Mouse (Mus musculus) hindbrain, postnatal 0 days (tissue): ENCODE results near the gene Dscam. TPM values are rescaled to one million over a fixed set of nuclear protein-coding genes. Genes with fewer than 3 reads are reported as not detected.

Experiments used
- ATAC-seq: fragments of 200-750 bp; cut with Nextera tagmentation; 2 replicates; pipeline ENCODE4 v1.8.0; 2017; ENCODE audit warnings: mild to moderate bottlenecking, moderate TSS enrichment, moderate library complexity
- DNase-seq: peaks from one replicate; pipeline ENCODE4 v3.0.0-alpha.2; 2015; ENCODE audit warnings: low spot score
- H3K27ac ChIP-seq: fragments of 300-500 bp; sonication (generic); 2 replicates; pipeline ENCODE4 v1.5.1; 2014; ENCODE audit warnings: mild to moderate bottlenecking
- H3K27me3 ChIP-seq: fragments of 300-500 bp; sonication (generic); 2 replicates; pipeline ENCODE4 v1.6.1; 2014; ENCODE audit warnings: low read length, mixed read lengths; ENCODE audit not compliant: insufficient read depth
- H3K36me3 ChIP-seq: fragments of 300-500 bp; sonication (generic); 2 replicates; pipeline ENCODE4 v1.6.1; 2014; ENCODE audit warnings: low read length, mixed read lengths; ENCODE audit not compliant: insufficient read depth
- H3K4me1 ChIP-seq: fragments of 300-500 bp; sonication (generic); 2 replicates; pipeline ENCODE4 v1.6.1; 2014; ENCODE audit warnings: antibody characterized with exemption, low read length, mixed read lengths; ENCODE audit not compliant: insufficient read depth
- H3K4me2 ChIP-seq: fragments of 300-500 bp; sonication (generic); 2 replicates; pipeline ENCODE4 v1.6.1; 2014; ENCODE audit warnings: low read depth, mild to moderate bottlenecking, low read length, moderate library complexity, mixed read lengths
- H3K4me3 ChIP-seq: fragments of 300-500 bp; sonication (generic); 2 replicates; pipeline ENCODE4 v1.5.1; 2014; ENCODE audit warnings: low read length
- H3K9ac ChIP-seq: fragments of 300-500 bp; sonication (generic); replicated peaks from 2 replicates; pipeline ENCODE4 v1.6.1; 2014; ENCODE audit warnings: mild to moderate bottlenecking, low read length, moderate library complexity, mixed read lengths
- H3K9me3 ChIP-seq: fragments of 300-500 bp; sonication (generic); 2 replicates; pipeline ENCODE4 v1.6.1; 2016; ENCODE audit warnings: low read length, mixed read lengths
- CTCF ChIP-seq: IDR thresholded peaks from 2 replicates; pipeline ENCODE4 v1.5.1; 2016; ENCODE audit warnings: antibody characterized with exemption, control low read depth, low read depth
- WGBS: fragments of 180-500 bp; shearing (Covaris S2); extraction: QIAGEN DNeasy Blood & Tissue Kit; methylation state at CpG from one replicate; pipeline ENCODE4 v1.1.7; 2014; 5-methylcytosine and 5-hydroxymethylcytosine counted together
- polyA plus RNA-seq: library from polyadenylated mRNA; unstranded; fragments of >200 nt; fragmentation: Nextera tagmentation; extraction: Ambion mirVana; gene quantifications from 2 replicates; pipeline ENCODE4 v1.2.1, GENCODE M21; 2015
- total RNA-seq: library from RNA; depleted of rRNA; stranded (reverse); fragments of >200 nt; gene quantifications from 2 replicates; pipeline ENCODE4 v1.2.3, GENCODE M21; 2014; rRNA removed

Gene Dscam
- total and polyA plus RNA-seq, 2 experiments from 2014 or later, result 10.3 to 47.1 TPM

GRCm38 (mm10) chr16:96563350-96564257, 606.9 kb downstream of the Dscam start:
- DNase-seq (peak; percentile 72), ATAC-seq (peak; percentile 83)
- no peak overlapping the region for H3K4me3 ChIP-seq
- TF ChIP-seq CTCF, result no peak
- H3K27ac ChIP-seq, result peak overlapping the region; percentile 9
- H3K36me3 ChIP-seq, result no peaks in the 10 kb centered on the region
- H3K9ac ChIP-seq, result no peak overlapping the region
- WGBS, result 19% methylated on average over 8 of the region's 8 CpGs
- peaks cover 8% of the 10 kb centered on the region; the same call in 1 of the 2 replicates for H3K4me1 ChIP-seq
- no peaks in the 10 kb centered on the region for H3K27me3 ChIP-seq
- H3K9me3 ChIP-seq, result no peaks in the 10 kb centered on the region
- H3K4me2 ChIP-seq, result no peak overlapping the region

- H3K9ac ChIP-seq, result no peak overlapping the region
- DNase-seq, result no peak
- no peaks in the 10 kb centered on the region for H3K36me3 ChIP-seq
- H3K4me3 ChIP-seq, result no peak overlapping the region
- peaks cover 8% of the 10 kb centered on the region; the same call in 1 of the 2 replicates for H3K4me1 ChIP-seq
- no peaks in the 10 kb centered on the region for H3K9me3 ChIP-seq
- no peak for TF ChIP-seq CTCF
- no peak overlapping the region for H3K4me2 ChIP-seq
- no peak for ATAC-seq
- H3K27ac ChIP-seq, result no peak overlapping the region
- H3K27me3 ChIP-seq, result no peaks in the 10 kb centered on the region
Observed at GRCm38 (mm10) chr16:96559796-96560195, 610.8 kb downstream of the Dscam start.

- ATAC-seq, result no peak
- no peak overlapping the region for H3K4me3 ChIP-seq
Observed at GRCm38 (mm10) chr16:96558341-96558740, 612.2 kb downstream of the Dscam start.

GRCm38 (mm10) chr16:96556621-96557020, 613.9 kb downstream of the Dscam start:
- no peak for TF ChIP-seq CTCF
- Histone ChIP-seq H3K9ac (no peak overlapping the region), H3K4me3 (no peak overlapping the region), H3K36me3 (no peaks in the 10 kb centered on the region), H3K9me3 (no peaks in the 10 kb centered on the region), H3K4me1 (no peaks in the 10 kb centered on the region), H3K4me2 (no peak overlapping the region), H3K27me3 (no peaks in the 10 kb centered on the region), H3K27ac (no peak overlapping the region)
- DNase-seq (no peak), ATAC-seq (no peak)
- 62% methylated on average over 3 of the region's 3 CpGs for WGBS

More at GRCm38 (mm10) chr16:96558341-96558740, 612.2 kb downstream of the Dscam start:
- Histone ChIP-seq H3K4me1 (no peaks in the 10 kb centered on the region), H3K4me2 (no peak overlapping the region), H3K27me3 (no peaks in the 10 kb centered on the region), H3K9me3 (no peaks in the 10 kb centered on the region), H3K9ac (no peak overlapping the region), H3K36me3 (no peaks in the 10 kb centered on the region), H3K27ac (no peak overlapping the region)
- WGBS, result 87% methylated on average over 1 of the region's 1 CpGs
- DNase-seq, result no peak
- TF ChIP-seq CTCF, result no peak

DNA sequence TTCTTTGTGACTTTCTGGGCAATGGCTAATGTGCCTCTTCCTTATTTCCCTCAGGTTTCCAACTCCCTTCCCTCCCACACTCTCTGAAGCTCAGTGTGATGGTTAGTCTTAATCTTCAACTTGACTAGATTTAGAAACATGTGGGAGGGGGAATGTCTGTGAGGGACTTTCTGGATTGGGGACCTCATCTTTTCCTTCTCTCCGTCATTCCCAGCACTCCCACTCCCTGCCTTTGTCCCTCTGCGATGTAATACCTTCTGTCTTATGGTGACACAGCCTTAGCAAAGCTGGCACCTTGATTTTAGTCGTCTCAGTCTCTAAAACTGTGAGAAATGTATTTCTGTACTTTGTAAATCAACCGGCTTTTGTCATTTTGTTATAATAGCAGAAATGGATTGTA, 615.1 kb downstream of the Dscam start:
- DNase-seq, result no peak
- no peaks in the 10 kb centered on the region for H3K9me3 ChIP-seq
- WGBS, result 83% methylated on average over 4 of the region's 4 CpGs
- no peak overlapping the region for H3K9ac ChIP-seq
- H3K27me3 ChIP-seq, result no peaks in the 10 kb centered on the region
- no peak overlapping the region for H3K4me2 ChIP-seq
- H3K4me3 ChIP-seq, result no peak overlapping the region
- TF ChIP-seq CTCF, result no peak
- no peak for ATAC-seq
- H3K36me3 ChIP-seq, result no peaks in the 10 kb centered on the region
- H3K4me1 ChIP-seq, result no peaks in the 10 kb centered on the region
- H3K27ac ChIP-seq, result no peak overlapping the region

DNA sequence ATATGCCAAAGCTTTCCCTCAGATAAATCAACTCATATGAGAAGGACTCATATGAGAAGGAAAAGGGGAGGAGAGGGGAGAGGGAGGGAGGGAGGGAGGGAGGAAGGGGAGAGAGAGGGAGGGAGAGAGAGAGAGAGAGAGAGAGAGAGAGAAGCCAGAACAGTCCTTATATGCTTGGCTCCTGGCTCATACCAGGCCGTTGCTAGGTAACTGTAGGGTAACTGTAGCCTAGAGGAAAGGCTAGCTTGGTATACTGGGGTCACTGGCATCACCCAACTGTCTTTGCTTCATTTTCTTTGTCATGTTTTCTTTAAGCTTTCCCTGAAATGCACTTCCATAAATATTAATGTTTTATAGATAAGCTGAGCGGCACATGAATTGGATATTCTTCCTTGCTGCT, 617.9 kb downstream of the Dscam start:
- H3K9ac ChIP-seq, result no peak overlapping the region
- no peaks in the 10 kb centered on the region for H3K9me3 ChIP-seq
- H3K27ac ChIP-seq, result no peak overlapping the region
- no peaks in the 10 kb centered on the region for H3K27me3 ChIP-seq
- H3K4me2 ChIP-seq, result no peak overlapping the region
- no peak for DNase-seq
- no peak overlapping the region for H3K4me3 ChIP-seq
- 39% methylated on average over 2 of the region's 2 CpGs for WGBS
- no peak for TF ChIP-seq CTCF
- no peaks in the 10 kb centered on the region for H3K36me3 ChIP-seq
- no peaks in the 10 kb centered on the region for H3K4me1 ChIP-seq
- ATAC-seq, result no peak

DNA sequence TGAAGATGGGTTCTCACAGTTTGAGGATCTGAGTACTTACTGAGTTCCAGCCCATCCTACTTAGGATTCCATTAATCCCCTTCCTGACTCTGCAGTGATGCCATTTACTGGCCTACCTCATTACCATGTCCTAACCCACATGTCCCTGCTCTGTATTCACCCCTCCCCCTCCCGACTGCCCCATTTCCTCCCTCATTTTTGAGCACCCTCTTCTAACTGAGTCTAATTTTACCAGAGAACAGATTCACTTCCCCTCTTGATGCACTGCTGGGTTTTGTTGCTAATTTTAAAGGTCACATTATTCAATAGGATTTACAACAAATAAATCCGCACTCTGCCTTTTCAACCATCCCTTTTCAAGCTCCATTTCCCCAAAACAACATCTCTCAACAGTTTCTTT, 629.5 kb downstream of the Dscam start:
- TF ChIP-seq CTCF, result no peak
- H3K4me2 ChIP-seq, result no peak overlapping the region
- 67% methylated on average over 2 of the region's 2 CpGs for WGBS
- H3K4me1 ChIP-seq, result 0 out of 2 replicates have a peak, but pooled peaks cover 9% of the 10 kb centered on the region
- no peak overlapping the region for H3K9ac ChIP-seq
- no peaks in the 10 kb centered on the region for H3K27me3 ChIP-seq
- no peaks in the 10 kb centered on the region for H3K9me3 ChIP-seq
- H3K4me3 ChIP-seq, result no peak overlapping the region
- no peak overlapping the region for H3K27ac ChIP-seq
- ATAC-seq (no peak), DNase-seq (no peak)
- no peaks in the 10 kb centered on the region for H3K36me3 ChIP-seq

Other genes with a start within 250 kb of the Dscam start
- gene Bace2, start 186.0 kb upstream of the Dscam start, total RNA-seq, result 1.5 and 2.7 TPM in 2 replicates
- 6.1 and 9.1 TPM in 2 replicates for gene Bace2, start 186.0 kb upstream of the Dscam start, polyA plus RNA-seq